Mouse (Mus musculus): Measurements from ENCODE around the gene H2afx. TPM values are rescaled to one million over a fixed set of nuclear protein-coding genes. Genes with fewer than 3 reads are reported as not detected.
"Not testable (repeated sequence)": the region's sequence is repeated elsewhere in the genome, so short reads cannot be mapped to it uniquely, and the experiment has no call there.

Gene H2afx
- total RNA-seq, 4 experiments from 2014 or later, result 10.5 to 12.3 (median 11.4) TPM

- no peak for DNase-seq (ENCODE audit: low spot score)
Observed at GRCm38 (mm10) chr9:44318826-44319095, 15.7 kb upstream of the H2afx start.

GRCm38 (mm10) chr9:44319105-44319886 lies 15.2 kb upstream of the H2afx start:
- no peak for DNase-seq (ENCODE audit: low spot score)

GRCm38 (mm10) chr9:44319887-44320798 lies 14.4 kb upstream of the H2afx start, which contains the start of gene C2cd2l:
TSS of gene C2cd2l (minus strand) at chr9:44320285.
- peak; percentile 90 for DNase-seq (ENCODE audit: low spot score)

- DNase-seq (ENCODE audit: low spot score), result no peak
Observed at GRCm38 (mm10) chr9:44320799-44321133, 13.7 kb upstream of the H2afx start.

GRCm38 (mm10) chr9:44323656-44324055 lies 10.8 kb upstream of the H2afx start:
- not testable (repeated sequence) for DNase-seq (ENCODE audit: low spot score)

- no peak for DNase-seq (ENCODE audit: low spot score)
Observed at GRCm38 (mm10) chr9:44324147-44324546, 10.3 kb upstream of the H2afx start.

- DNase-seq (ENCODE audit: low spot score), result not testable (repeated sequence)
Observed at GRCm38 (mm10) chr9:44325032-44325767, 9.3 kb upstream of the H2afx start.

- DNase-seq (ENCODE audit: low spot score), result no peak
Observed at GRCm38 (mm10) chr9:44325768-44326370, 8.6 kb upstream of the H2afx start, which contains the start of gene Dpagt1. TSS of gene Dpagt1 (plus strand) at chr9:44326019.

GRCm38 (mm10) chr9:44326371-44327063 lies 8.0 kb upstream of the H2afx start:
- DNase-seq (ENCODE audit: low spot score), result peak; percentile 93

GRCm38 (mm10) chr9:44327064-44327711 lies 7.3 kb upstream of the H2afx start:
- peak; percentile 73 for DNase-seq (ENCODE audit: low spot score)

GRCm38 (mm10) chr9:44327926-44328325 lies 6.6 kb upstream of the H2afx start:
- DNase-seq (ENCODE audit: low spot score), result no peak

GRCm38 (mm10) chr9:44330736-44331135 lies 3.8 kb upstream of the H2afx start:
- DNase-seq (ENCODE audit: low spot score), result no peak

- DNase-seq (ENCODE audit: low spot score), result no peak
Observed at GRCm38 (mm10) chr9:44332918-44333638, 1.4 kb upstream of the H2afx start.

- peak; percentile 18 for DNase-seq (ENCODE audit: low spot score)
Observed at GRCm38 (mm10) chr9:44335331-44336092, 1.0 kb downstream of the H2afx start.

GRCm38 (mm10) chr9:44336093-44336406 lies 1.6 kb downstream of the H2afx start:
- DNase-seq (ENCODE audit: low spot score), result no peak

GRCm38 (mm10) chr9:44336513-44336912 lies 2.0 kb downstream of the H2afx start:
- not testable (repeated sequence) for DNase-seq (ENCODE audit: low spot score)

GRCm38 (mm10) chr9:44336964-44337363 lies 2.5 kb downstream of the H2afx start:
- no peak for DNase-seq (ENCODE audit: low spot score)

GRCm38 (mm10) chr9:44337436-44338169 lies 3.1 kb downstream of the H2afx start:
- no peak for DNase-seq (ENCODE audit: low spot score)

Measured in heart, adult 8-10 months (tissue).